Mouse (Mus musculus): Measurements from ENCODE around the gene Cd72. TPM values are rescaled to one million over a fixed set of nuclear protein-coding genes. Genes with fewer than 3 reads are reported as not detected.

The Cd72 gene
- total RNA-seq, 2 experiments from 2014 or later = 7.7 to 9.1 TPM

GRCm38 (mm10) chr4:43478906-43479832, 24.7 kb upstream of the Cd72 start:
- ATAC-seq (replicated peaks; ENCODE audit: poor library complexity, severe bottlenecking) = peak; percentile 39; the same call in 1 of the 2 replicates

DNA sequence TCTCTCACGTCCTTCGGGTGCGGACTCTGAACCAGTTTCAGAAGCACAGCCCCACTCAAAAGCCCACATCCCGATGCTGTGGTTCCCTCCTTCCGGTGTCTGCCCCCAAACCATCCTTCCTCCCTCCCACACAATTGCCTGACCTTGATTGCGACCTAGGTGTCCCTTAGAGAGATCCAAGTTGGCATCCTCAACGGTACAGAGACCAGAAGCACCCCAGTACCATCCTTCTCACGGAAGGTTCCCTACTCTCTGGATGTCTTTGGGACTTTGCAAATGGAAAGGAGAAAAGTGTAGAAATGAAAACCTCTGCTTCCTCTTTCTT, 24.1 kb upstream of the Cd72 start:
- peak; percentile 31 for ATAC-seq (replicated peaks; ENCODE audit: poor library complexity, severe bottlenecking)

GRCm38 (mm10) chr4:43477857-43478533, 23.6 kb upstream of the Cd72 start:
- peak; percentile 81 for ATAC-seq (replicated peaks; ENCODE audit: poor library complexity, severe bottlenecking)

GRCm38 (mm10) chr4:43476604-43477003, 22.2 kb upstream of the Cd72 start:
- ATAC-seq (replicated peaks; ENCODE audit: poor library complexity, severe bottlenecking) = 0 out of 2 replicates have a peak, but pooled peaks have one; percentile 5

DNA sequence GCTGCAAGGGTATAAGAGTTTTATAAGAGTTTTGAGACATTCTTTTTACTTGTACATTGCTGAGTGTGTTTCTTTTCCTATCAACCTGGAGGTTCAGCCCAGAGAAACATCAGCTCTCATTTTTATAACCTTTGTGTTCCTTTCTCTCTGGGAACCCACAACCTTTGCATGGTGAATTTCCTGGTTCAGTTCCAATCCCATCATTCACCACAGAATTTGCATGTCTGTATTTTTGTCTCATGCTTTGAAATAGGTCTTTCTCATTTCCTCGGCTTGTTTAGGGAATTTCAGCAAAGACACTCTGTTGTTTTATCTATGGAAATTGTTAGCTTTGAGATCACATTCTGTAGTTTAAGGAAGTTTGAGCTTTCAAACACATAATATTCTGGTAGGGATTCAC, 19.2 kb upstream of the Cd72 start:
- no peak for ATAC-seq (replicated peaks; ENCODE audit: poor library complexity, severe bottlenecking)

- ATAC-seq (replicated peaks; ENCODE audit: poor library complexity, severe bottlenecking) = peak; percentile 58
Measured at GRCm38 (mm10) chr4:43470301-43470700, 15.9 kb upstream of the Cd72 start.

- ATAC-seq (replicated peaks; ENCODE audit: poor library complexity, severe bottlenecking) = no peak
Measured at GRCm38 (mm10) chr4:43466872-43467271, 12.4 kb upstream of the Cd72 start.

GRCm38 (mm10) chr4:43465935-43466334, 11.5 kb upstream of the Cd72 start:
- peak; percentile 89 for ATAC-seq (replicated peaks; ENCODE audit: poor library complexity, severe bottlenecking)

DNA sequence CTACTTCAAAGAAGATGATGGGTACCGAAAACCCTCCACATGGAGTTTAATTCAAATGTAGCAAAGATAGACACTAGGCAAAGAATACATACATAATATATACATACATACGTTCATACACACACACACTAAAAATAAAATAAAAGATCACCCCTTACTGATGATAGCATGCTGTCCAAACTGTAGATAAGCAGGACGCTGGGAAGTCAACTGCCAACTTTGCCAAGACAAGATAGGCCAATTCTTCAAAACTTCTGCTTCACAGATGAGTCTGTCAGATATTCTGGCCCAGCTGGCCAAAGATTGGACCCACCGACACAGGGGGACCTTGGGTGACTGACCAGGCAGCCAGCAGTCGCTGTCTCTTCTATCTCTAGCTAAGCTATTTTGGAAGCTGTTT, 8.7 kb upstream of the Cd72 start:
- ATAC-seq (replicated peaks; ENCODE audit: poor library complexity, severe bottlenecking) = no peak

- ATAC-seq (replicated peaks; ENCODE audit: poor library complexity, severe bottlenecking) = peak; percentile 17; the same call in 1 of the 2 replicates
Measured at GRCm38 (mm10) chr4:43457124-43457523, 2.7 kb upstream of the Cd72 start.

- ATAC-seq (replicated peaks; ENCODE audit: poor library complexity, severe bottlenecking) = peak; percentile 33
Measured at GRCm38 (mm10) chr4:43456470-43456869, 2.0 kb upstream of the Cd72 start.

DNA sequence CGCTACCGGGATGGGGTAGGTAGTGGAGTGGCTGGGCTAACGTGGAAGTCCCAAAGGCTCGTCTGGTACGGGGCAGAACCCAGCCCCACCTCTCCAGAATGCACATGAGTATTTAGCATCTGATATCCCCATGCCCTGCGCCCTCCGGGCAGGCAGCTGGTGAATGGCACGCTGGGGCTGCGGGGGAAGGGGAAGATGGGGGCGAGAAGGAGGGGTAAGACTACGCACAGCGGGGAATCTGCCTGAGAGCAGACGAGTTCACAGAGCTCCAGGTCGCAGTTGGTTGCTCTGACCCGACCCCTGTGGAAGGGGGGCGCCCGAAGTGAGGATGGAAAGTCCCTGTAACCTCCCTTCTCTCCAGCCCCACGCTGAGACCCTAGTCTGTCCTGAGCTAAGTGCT, 1.0 kb downstream of the Cd72 start:
- no peak for ATAC-seq (replicated peaks; ENCODE audit: poor library complexity, severe bottlenecking)

DNA sequence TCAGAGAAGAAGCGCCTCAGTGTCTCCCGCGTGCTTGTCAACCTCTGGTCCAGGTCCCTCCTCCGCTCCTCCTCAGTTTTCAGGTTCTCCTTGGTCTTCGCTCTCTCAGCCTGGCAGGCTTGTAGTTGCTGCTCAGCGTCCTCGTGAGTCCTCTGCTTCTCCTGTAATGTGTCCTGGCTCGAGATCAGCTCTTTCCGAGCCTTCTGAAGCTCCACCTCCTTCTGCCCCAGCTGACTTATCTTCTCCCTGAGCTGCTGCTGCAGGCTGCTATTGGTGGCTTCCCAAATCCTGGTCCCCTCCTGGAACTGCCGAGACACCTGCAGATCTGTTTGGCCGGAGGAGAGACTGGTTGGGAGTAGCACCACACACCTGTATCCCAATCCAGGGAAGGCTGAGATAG, 2.1 kb downstream of the Cd72 start:
- no peak for ATAC-seq (replicated peaks; ENCODE audit: poor library complexity, severe bottlenecking)

DNA sequence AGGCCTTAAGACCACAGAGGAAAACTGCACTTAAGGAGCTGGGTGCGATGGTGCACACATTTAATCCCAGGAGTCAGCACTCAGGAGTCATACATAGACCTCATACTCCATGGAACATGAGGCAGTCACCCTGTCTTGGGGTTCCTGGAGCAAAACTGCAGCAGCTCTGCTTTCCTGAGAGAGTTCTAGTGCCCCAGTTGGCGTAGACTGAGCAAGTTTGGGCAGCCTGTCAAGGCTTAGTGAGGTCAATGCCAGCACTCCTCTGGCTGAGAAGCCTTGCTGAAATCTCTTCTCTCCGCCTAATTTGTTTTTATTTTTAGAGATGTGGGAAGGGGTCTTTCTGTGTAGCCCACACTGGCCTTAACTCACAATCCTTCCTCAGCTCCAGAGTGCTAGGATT, 5.9 kb downstream of the Cd72 start:
- ATAC-seq (replicated peaks; ENCODE audit: poor library complexity, severe bottlenecking) = no peak

- ATAC-seq (replicated peaks; ENCODE audit: poor library complexity, severe bottlenecking) = no peak
Measured at GRCm38 (mm10) chr4:43447251-43447650, 7.2 kb downstream of the Cd72 start.

DNA sequence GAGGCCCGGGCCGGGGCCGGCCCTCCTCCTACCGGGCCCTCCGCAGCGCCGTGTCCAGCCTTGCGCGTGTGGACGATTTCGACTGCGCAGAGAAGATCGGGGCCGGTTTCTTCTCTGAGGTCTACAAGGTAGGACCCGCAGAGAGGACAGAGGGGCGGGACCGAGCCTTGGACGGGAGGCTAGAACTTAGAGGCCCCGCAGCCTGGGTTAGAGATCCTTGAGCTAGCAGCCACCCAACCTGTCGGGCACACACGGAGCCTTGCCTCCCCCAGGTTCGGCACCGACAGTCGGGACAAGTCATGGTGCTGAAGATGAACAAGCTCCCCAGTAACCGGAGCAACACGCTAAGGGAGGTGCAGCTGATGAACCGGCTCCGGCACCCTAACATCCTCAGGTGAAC, 10.9 kb downstream of the Cd72 start:
- no peak for ATAC-seq (replicated peaks; ENCODE audit: poor library complexity, severe bottlenecking)

GRCm38 (mm10) chr4:43442456-43443361, 11.7 kb downstream of the Cd72 start:
- ATAC-seq (replicated peaks; ENCODE audit: poor library complexity, severe bottlenecking) = peak; percentile 26

DNA sequence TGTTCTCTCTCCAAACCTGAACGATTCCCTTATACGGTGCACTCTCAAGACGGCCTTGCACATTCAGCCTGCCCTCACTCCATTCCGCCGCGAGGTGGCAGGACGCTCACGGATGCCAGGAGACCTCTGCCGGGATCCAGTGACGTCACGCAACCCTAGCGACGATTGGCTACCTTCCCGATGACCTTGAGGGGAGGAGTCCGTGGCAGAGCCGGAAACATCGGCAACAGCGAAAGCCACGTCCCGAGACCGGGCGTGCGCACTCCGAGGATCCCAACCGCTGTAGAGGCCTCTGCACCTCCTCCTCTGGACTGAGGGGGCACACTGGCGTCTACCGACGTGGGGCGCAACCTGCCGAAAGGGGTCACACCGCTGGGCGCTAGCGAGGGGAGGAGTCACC, 12.4 kb downstream of the Cd72 start:
- peak; percentile 94 for ATAC-seq (replicated peaks; ENCODE audit: poor library complexity, severe bottlenecking)

- ATAC-seq (replicated peaks; ENCODE audit: poor library complexity, severe bottlenecking) = no peak
Measured at GRCm38 (mm10) chr4:43441639-43442038, 12.8 kb downstream of the Cd72 start, which contains the start of gene Tesk1. Tesk1 (plus strand) TSS chr4:43441939.

DNA sequence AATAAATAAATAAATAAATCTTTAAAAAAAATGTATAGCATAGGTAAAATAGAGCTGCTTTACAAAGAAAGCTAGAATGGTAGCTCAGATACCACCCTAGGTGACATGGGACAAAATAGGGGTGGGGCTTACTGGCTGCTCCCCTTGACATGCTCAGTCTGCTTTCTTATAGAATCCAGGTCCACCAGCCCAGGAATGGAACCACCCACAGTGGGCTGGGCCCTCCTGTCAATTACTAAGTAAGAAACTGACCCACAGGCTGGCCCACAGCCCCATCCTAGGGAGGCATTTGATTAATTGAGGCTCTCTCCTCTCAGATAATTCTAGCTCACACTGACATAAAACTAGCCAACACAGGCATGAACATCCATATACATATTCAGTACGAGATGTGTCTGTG, 21.6 kb downstream of the Cd72 start:
- ATAC-seq (replicated peaks; ENCODE audit: poor library complexity, severe bottlenecking) = no peak

DNA sequence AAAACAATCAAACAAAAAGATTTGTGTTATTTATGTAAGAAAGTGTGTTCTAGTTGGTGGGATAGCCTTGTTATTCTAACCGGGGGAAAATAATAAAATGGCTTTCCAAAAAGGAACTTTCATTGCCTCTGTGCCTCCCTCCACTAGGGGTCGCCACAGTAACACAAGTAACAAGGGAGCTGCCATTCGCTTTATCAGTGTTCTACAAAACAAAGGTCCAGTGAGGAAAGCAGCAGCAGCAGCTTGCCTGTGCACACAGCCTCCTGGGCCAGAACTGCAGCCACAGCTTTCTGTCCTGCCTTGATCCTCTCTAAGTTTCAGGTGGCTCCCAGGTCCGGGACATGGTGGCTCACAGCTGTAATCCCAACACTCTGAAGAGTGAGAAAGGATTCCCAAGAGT, 22.7 kb downstream of the Cd72 start:
- ATAC-seq (replicated peaks; ENCODE audit: poor library complexity, severe bottlenecking) = peak; percentile 74
